Mouse (Mus musculus): ENCODE results near the gene Foxn3.

DNA sequence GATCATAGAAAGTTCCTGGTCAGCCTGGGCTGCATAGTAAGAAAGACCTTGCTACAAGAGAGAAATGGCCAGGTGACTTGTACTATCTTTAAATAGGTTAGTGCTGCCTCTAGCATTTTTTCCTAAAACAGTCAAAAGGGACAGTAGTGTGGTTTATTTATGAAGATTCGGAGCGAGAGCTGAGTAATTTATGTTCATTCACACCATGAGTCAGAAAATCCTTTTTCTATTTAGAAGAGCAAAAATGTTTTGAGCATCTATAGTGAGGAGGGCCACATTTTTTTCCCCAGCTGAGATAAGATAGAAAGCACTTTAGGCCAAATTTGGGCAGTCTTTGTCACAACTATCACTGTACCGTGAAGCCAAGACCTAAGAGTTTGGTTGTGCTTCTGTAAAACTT lies 24.0 kb upstream of the Foxn3 start:
- no peak for TF ChIP-seq CTCF (IDR thresholded peaks at IDR 0.05; ENCODE audit: low read depth, low read length)
- no peak for TF ChIP-seq POLR2A (IDR thresholded peaks at IDR 0.05; ENCODE audit: extremely low read depth, insufficient read depth, low read length)

Data from liver, adult 2 months (tissue).